Mouse (Mus musculus) monocyte, adult 2 months (primary cell): Measurements from ENCODE around the gene Ppat.

Source experiments
- DNase-seq, 2 experiments: peaks; one replicate each; pipeline ENCODE4 v3.0.0; 2022; ENCODE audit warnings: low spot score in 2 of 2, low read depth in 1 of 2

Ppat gene

DNA sequence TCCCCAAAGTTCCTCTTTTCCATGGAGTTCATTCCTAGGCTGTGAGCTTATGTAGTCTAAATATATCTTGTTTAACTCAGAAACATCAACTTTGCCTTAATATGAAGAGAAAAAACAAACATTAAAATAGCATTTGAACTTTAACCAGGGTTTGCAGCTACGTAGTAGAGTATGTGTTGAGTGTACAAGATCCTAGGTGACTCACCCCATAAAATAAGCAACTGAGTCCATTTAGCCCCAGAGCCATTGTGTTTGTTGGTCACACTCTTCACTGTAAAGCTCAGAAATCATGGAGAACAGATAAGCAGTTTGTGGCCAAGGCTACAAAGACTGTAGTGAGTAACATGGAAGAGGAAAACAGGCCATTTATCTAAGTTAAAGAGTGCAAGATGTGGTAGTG, 67.3 kb downstream of the Ppat start:
- DNase-seq = no peak

DNA sequence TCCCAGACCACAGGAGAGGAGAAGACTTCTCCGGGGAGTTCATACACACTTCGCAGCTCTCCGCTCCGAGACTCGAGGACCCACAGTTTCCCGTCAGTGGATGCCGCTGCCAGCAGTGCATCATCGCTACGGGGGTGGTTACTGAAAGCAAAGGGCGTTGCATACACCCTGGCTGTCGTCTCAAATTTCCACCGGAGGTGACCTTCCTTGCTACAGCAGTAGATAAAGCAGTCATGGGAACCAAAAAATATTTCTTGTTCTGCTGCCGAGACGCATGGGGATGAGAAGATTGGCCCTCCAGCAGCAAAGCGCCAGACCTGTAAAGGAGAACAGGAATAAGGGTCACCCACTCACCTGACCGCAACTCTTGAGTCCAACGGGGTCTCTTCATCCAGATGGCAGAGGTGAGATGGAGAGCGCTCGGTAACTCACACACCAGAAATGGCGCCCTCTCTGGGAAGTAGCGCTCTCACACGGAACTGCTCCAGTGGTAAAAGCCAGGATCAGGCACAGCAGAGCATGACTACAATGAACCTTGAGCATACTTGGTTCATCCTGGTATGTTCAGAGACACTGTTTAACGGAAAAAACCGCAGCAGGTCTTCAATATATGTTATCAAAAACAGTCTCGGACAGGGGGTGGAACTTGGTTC, 75.1 kb downstream of the Ppat start:
- DNase-seq = no peak

DNA sequence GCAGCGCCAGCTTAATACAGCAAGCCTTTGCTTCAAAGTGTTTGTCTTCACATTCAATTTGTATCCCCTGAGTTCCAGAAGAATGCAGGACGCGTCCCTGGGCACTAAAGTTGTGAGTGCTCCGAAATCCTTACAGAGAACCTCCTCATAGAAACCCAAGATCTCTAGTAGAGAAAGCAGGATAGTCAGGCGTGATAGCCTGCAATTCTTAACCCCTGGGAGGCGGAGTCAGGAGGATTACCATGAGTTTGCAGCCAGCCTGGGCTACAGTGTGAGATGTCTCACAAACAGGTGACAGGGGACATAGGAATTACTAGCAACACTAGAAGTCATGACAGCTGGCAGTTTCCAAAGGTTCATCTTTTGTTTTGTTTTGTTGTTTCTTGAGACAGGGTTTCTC, 81.8 kb downstream of the Ppat start:
- DNase-seq = no peak

DNA sequence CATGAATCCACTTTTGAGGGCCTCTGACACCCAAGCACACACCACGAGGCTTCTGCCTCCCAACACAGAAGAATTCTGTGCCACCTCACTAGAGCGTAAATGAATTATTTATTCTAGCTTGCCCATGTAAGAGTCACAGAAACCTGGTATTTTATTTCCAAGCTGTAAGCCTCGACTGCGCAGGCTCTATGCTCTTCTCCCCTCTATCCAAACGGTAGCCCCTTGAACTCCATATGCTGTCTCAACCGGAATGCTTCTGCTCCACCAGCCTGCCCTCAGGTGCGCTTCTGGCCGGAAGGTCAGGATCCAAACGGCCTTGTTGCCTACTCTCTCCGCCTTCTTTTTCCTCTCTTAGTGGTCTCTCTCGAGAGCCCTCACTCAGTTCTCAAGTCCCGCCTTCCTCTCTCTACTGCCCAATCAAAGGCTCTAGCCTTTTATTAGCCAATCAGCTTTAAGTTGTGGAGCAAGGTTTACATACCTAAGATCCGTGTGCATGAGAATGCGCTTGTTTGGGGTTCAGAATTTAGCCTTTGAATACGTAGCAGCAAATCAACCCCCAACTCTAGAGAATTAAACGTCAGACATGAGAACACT, 82.6 kb downstream of the Ppat start:
- no peak for DNase-seq

DNA sequence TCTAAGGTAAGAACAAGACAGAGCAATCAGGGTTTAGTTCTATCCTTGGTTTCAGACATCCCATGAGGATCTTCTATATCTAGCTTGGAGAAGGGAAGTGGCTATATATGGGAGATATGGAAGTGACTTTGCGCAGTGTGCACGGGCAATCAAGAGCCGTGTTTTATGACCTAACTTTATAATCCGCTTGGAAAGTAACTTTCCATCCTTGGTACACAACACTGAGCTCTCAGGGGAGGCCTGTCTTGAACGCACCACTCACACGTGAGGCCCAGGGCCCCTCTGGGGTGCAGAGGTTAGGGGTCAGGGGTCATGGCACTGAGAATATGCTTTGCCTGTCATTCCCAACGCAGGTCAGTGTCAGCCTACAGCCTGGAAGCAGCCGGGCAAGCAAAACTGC, 84.6 kb downstream of the Ppat start:
- no peak for DNase-seq
